Mouse (Mus musculus): ENCODE data around the gene Slc35e3.

Slc35e3 gene

GRCm38 (mm10) chr10:117696021-117696826 is 49.9 kb downstream of the Slc35e3 start:
- no peak for DNase-seq

GRCm38 (mm10) chr10:117695605-117696004 is 50.6 kb downstream of the Slc35e3 start:
- no peak for DNase-seq

DNA sequence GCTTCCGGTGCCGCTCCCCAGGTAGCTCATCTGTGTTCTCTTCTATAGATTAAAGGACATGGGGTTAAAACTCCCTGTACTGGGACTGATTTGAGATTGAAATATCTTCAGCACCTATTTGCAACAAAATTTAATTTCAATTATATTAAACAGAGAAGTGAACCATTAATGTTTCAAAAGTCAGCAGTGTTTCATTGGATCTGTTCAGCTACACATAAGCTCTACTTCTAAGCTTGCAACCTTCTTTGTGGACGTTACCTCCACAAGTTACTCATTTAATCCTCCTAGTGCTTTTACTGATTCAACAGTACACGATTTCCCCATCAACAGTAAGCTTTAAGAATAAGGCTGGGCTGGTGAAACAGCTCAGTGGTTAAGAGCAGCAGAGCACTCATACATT is 51.1 kb downstream of the Slc35e3 start:
- DNase-seq, result no peak

GRCm38 (mm10) chr10:117694255-117694953 is 51.8 kb downstream of the Slc35e3 start:
- no peak for DNase-seq

DNA sequence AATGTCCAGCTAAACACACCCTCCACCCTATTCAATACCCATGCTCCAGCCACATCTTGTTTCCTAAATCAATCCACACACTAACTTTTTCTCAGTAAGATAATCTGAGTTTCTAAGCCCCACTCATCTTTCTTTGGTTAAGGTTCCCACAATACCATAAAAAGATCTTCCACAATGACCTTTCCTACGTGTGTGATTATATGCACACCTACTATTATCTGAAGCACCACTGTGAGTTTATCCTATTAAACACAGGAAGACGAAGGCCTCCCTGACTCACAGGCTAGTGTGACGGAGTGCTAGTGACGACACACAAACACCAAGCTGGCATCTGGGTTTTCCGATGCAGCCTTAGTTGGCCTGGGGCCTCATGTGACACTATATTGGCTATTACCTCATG is 53.2 kb downstream of the Slc35e3 start:
- DNase-seq, result no peak

GRCm38 (mm10) chr10:117692173-117692572 is 54.0 kb downstream of the Slc35e3 start:
- no peak for DNase-seq

DNA sequence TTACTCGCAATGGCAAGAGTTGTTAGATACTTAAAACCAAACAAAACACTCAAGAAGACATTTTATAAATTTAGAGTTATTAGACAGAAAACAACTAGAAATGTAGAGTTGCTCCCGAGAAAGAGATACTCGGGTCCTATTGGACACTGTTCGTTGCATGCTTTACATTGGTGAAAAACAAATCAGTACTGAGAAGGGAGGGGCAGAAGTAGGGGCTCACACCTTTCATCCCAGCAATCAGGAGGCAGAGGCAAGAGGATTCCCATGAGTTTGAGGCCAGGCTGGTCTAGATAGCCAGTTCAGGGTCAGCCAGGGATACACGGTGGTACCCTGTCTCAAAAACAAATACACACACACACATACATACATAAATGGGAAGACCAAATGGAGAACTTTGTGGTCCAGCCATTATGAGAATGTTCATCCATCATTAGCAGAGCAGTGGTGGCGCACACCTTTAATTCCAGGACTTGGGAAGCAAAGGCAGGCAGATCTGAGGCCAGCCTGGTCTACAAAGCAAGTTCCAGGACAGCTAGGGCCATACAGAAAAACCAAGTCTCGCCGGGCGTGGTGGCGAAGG is 54.7 kb downstream of the Slc35e3 start:
- no peak for DNase-seq

- DNase-seq, result no peak
Measured at GRCm38 (mm10) chr10:117690770-117691296, 55.3 kb downstream of the Slc35e3 start.

DNA sequence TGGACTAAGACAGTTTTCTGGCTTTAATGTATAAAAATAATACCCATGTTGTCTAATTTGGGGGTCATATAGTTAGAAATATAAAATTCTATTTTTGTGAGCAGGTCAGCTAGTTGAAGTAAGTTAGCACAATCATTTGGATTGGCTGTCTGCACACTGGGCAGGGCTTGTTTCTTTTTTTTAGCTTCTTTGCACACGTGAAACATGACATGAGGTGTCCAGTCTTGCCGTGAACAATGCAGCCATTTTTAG is 56.1 kb downstream of the Slc35e3 start:
- DNase-seq, result no peak

DNA sequence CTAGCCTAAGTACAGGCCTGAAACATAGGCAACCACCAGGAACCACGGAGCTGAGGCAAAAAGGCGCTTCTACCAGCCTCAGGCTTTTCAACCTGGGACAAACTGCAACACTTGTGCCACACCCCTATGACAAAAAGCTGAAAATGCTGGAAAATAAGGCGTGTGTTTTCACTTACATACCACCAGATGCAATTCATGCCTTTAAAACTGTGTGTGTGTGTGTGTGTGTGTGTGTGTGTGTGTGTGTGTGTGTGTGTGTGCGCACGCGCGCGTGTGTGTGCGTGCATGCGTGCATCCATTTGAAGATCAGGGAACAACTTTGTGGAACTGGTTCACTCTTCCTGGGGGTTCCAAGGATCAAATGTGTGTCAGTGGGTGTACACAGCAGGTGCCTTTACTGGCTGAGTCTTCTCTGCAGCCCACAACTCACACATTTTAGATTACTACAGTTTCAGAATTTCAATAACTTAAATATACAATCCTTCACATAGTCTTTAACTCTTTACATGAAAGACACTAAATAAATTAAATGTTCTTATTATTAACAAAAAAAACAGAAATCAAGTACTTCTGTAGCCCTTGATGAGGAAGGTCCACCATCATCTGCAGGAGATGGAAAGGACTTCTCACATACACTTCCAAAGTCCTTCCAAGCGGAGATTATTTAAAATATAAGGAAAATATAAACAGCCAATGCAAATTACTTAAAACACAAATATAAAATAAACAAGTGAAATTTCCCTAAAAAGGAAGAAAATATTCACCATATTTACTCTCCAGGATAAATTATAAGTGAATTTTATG is 56.7 kb downstream of the Slc35e3 start:
- peak; percentile 74 for DNase-seq

- DNase-seq, result peak; percentile 85
Measured at GRCm38 (mm10) chr10:117688204-117689151, 57.7 kb downstream of the Slc35e3 start.

DNA sequence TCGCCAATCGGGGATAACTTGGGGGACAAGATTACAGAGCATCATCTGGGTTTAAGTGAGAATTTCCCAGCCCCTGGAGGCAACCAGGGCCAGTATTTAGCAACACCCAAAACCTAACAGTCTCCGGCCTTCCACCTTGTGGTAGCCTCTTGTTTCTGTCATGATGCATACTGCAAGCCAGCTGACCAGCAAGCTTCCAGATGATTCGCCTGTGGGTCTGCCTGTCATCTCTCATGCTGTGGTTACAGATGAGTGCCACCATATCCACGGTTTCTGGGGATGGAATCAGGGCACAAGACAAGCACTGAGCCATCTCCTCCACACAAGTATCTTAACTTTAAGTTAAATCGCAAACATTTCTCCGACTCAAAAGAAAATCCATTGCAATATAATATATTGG is 58.6 kb downstream of the Slc35e3 start:
- DNase-seq, result peak; percentile 81

GRCm38 (mm10) chr10:117687018-117687417 is 59.1 kb downstream of the Slc35e3 start:
- DNase-seq, result no peak

GRCm38 (mm10) chr10:117685849-117686591 is 60.1 kb downstream of the Slc35e3 start:
- peak; percentile 63 for DNase-seq

GRCm38 (mm10) chr10:117685171-117685848 is 60.9 kb downstream of the Slc35e3 start:
- peak; percentile 72 for DNase-seq

DNA sequence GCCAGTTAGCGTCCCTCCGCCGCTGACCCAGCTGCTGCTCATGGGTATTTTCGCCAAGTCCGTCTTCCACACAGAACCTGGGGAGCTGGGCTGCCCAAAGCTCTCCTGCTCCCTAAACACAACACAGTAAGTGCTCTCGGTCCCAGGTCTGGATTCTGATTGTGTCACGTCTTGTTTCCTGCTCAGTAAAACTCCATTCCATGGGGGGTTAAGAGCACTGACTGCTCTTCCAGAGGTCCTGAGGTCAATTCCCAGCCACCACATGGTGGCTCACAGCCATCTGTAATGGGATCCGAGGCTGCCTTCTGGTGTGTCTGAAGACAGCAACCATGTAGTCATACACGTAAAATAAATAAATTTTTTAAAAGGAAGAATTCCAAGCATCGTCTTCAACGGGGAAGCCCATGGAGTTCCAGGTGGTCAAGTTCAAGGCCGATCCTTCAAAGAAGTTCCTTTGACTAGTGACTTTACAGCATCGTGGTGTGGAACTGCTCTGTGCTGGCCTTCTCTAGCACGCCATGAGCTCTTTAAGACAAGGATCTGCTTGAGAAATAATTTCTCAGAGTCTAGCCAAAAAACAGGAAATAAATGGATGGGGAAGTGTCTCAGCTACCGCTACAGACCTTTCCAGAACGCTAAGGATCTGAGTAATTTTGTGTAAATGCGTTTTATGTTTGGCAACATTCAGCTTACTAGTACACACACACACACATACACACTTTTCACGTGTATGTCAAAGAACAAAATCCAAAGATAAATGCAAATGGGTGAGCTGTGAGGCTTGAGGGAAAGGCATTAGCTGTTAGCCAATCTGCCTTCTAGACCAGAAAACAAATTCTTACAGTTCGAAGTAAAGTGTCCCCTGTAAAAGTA is 61.6 kb downstream of the Slc35e3 start:
- DNase-seq, result no peak

DNA sequence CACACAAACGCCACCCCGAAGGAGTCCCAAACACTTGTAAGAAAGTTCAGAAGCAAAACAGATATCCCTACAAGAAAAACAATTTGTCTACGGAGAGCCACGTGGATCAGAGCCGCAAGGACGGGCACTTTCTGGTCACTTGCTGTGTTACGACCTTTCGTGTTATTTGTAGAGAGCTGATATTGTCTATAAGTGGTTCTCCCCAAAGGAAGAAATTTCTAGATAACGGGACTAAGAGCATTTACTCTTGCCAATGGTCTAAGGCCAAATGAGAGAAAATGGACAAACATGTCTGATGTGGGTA is 62.5 kb downstream of the Slc35e3 start:
- DNase-seq, result no peak

Measured in heart, adult 11 months (tissue).